14 mouse cellular contexts compared by ENCODE assay signal in the genomic region with DNA sequence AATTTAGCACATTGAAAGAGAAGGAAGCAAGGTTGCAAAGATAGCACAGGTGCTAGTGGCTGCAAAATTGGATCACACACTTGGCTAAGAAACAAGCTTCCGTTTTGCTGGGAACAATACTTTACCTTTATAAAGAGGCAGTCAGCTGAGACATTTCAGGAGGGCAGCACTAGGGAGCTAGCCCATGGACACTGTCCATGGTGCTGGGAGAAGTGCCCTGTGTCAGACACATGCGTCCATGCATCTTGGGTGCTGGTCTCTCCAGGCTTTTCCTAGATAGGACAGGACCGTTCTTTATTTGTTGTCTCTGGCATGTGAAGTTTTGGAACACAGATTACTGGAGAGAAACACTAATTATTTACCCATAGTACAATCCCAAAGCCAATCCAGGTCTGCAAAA.
DNase-seq lines count a peak whose midpoint lies in the region; ATAC-seq and TF ChIP-seq lines count a peak whose summit lies in the region.
"Had no signal": no experiment of that assay in that cellular context is flagged by ENCODE, and none has a peak within 500 bp of the region (broad histone marks: within the 10 kb centered on the region; RNA-seq: fewer than 3 reads in every experiment).

No protein-coding gene starts in this region.

- DNase-seq in cerebellum, postnatal 36 days: peak; percentile 11 to 23
- no peak for DNase-seq in cerebellum, postnatal 10 days
- peak; percentile 82 for DNase-seq in lung, embryonic 14.5 days
- no peak for DNase-seq in lung, postnatal 14 days
- peak; percentile 67 for DNase-seq in embryo, embryonic 11 days
- DNase-seq in limb, embryonic 11.5 days (ENCODE audit: low spot score): peak; percentile 63
- DNase-seq in right cerebral cortex, postnatal 10 days (ENCODE audit: low spot score in 2 of 2): no peak
- DNase-seq in lung, postnatal 25 days (ENCODE audit: low spot score): no peak
- DNase-seq: cerebellum, adult 11-12 months; right cerebral cortex, adult 18-20 months had no signal

- no peak overlapping the region for H3K27ac ChIP-seq in lung, embryonic 14.5 days (ENCODE audit: low read depth)
- H3K27ac ChIP-seq in limb, embryonic 11.5 days (replicated peaks; ENCODE audit: low read depth, low read length): no peak overlapping the region
- H3K27ac ChIP-seq: hindbrain, embryonic 15.5 days; macrophage had no signal

- no peak for TF ChIP-seq CTCF in lung, embryonic 14.5 days (IDR thresholded peaks at IDR 0.05; ENCODE audit: low read depth)

- no peak overlapping the region for H3K4me2 ChIP-seq in lung, embryonic 14.5 days
- no peak overlapping the region for H3K4me2 ChIP-seq in limb, embryonic 11.5 days (ENCODE audit: low read depth, severe bottlenecking)
- H3K4me2 ChIP-seq: hindbrain, embryonic 15.5 days; liver, embryonic 11.5 days had no signal

- no peaks in the 10 kb centered on the region for H3K9me3 ChIP-seq in lung, embryonic 14.5 days (ENCODE audit: low read depth, low read length)
- no peaks in the 10 kb centered on the region for H3K9me3 ChIP-seq in limb, embryonic 11.5 days (ENCODE audit: control insufficient read depth, low read length)
- H3K9me3 ChIP-seq: hindbrain, embryonic 15.5 days had no signal

- H3K4me1 ChIP-seq in lung, embryonic 14.5 days (ENCODE audit: insufficient read depth): no peaks in the 10 kb centered on the region
- no peaks in the 10 kb centered on the region for H3K4me1 ChIP-seq in limb, embryonic 11.5 days (ENCODE audit: control insufficient read depth, insufficient read depth, low read length)
- H3K4me1 ChIP-seq: hindbrain, embryonic 15.5 days had no signal

- no peaks in the 10 kb centered on the region for H3K27me3 ChIP-seq in lung, embryonic 14.5 days (ENCODE audit: insufficient read depth, low read length)
- no peaks in the 10 kb centered on the region for H3K27me3 ChIP-seq in limb, embryonic 11.5 days (ENCODE audit: control insufficient read depth, insufficient read depth, low read length)
- H3K27me3 ChIP-seq: hindbrain, embryonic 15.5 days had no signal

- 38% methylated on average over 3 of the region's 3 CpGs for WGBS in lung, embryonic 14.5 days
- WGBS in limb, embryonic 11.5 days: 54% methylated on average over 3 of the region's 3 CpGs

- ATAC-seq in lung, embryonic 14.5 days (ENCODE audit: insufficient read depth): peak; percentile 52; the same call in 1 of the 2 replicates
- no peak for ATAC-seq in limb, embryonic 11.5 days (ENCODE audit: insufficient number of reproducible peaks, low FRiP score, low TSS enrichment, low read depth)
- ATAC-seq: activated CD4-positive, CD25-positive, alpha-beta regulatory T cell, adult 4 months had no signal

- H3K9ac ChIP-seq in lung, embryonic 14.5 days: no peak overlapping the region
- H3K9ac ChIP-seq in limb, embryonic 11.5 days (ENCODE audit: low read length): no peak overlapping the region
- H3K9ac ChIP-seq: hindbrain, embryonic 15.5 days had no signal

- H3K4me3 ChIP-seq in lung, embryonic 14.5 days (ENCODE audit: low read depth, low read length): no peak overlapping the region
- H3K4me3 ChIP-seq in limb, embryonic 11.5 days (ENCODE audit: low read depth, low read length): no peak overlapping the region
- H3K4me3 ChIP-seq: hindbrain, embryonic 15.5 days had no signal

- no peaks in the 10 kb centered on the region for H3K36me3 ChIP-seq in lung, embryonic 14.5 days (ENCODE audit: insufficient read depth)
- no peaks in the 10 kb centered on the region for H3K36me3 ChIP-seq in limb, embryonic 11.5 days (ENCODE audit: control insufficient read depth, insufficient read depth, low read length)
- H3K36me3 ChIP-seq: hindbrain, embryonic 15.5 days had no signal

Comparison
In these comparisons a context has a peak if more than half of its experiments do, and no peak if none do; other contexts are left out.
1. DNase-seq: peak in cerebellum, postnatal 36 days (2 of 2), lung, embryonic 14.5 days (single experiment), embryo, embryonic 11 days (single experiment) and limb, embryonic 11.5 days (single experiment); none in cerebellum, postnatal 10 days (0 of 2), lung, postnatal 14 days (single experiment), right cerebral cortex, postnatal 10 days (0 of 2) and lung, postnatal 25 days (single experiment).